Mouse (Mus musculus) ES-Bruce4 (cell line): ENCODE data around the gene Cmip. TPM values are rescaled to one million over a fixed set of nuclear protein-coding genes. Genes with fewer than 3 reads are reported as not detected.
A peak's percentile ranks its signal among the peaks of the same experiment; 100 is the strongest.

Experiments used
- H3K27ac ChIP-seq: 2 replicates; pipeline ENCODE4 v1.5.1; 2012; ENCODE audit warnings: low read length, inconsistent platforms; ENCODE audit not compliant: insufficient read depth
- H3K27me3 ChIP-seq: 2 replicates; pipeline ENCODE4 v1.6.1; 2012; ENCODE audit warnings: mild to moderate bottlenecking, low read length, inconsistent platforms; ENCODE audit not compliant: control insufficient read depth, poor library complexity, insufficient read depth, severe bottlenecking
- H3K36me3 ChIP-seq: 2 replicates; pipeline ENCODE4 v1.6.1; 2012; ENCODE audit warnings: inconsistent platforms, mild to moderate bottlenecking, low read length, moderate library complexity; ENCODE audit not compliant: control insufficient read depth, poor library complexity, insufficient read depth, severe bottlenecking
- H3K4me1 ChIP-seq: one replicate; pipeline ENCODE4 v1.8.1; 2011; ENCODE audit warnings: low read length; ENCODE audit not compliant: control insufficient read depth, insufficient read depth
- H3K4me3 ChIP-seq: 2 replicates; pipeline ENCODE4 v1.5.1; 2011; ENCODE audit warnings: low read depth, mild to moderate bottlenecking, low read length
- H3K9ac ChIP-seq: 2 replicates; pipeline ENCODE4 v1.6.1; 2012; ENCODE audit warnings: low read depth, mild to moderate bottlenecking, inconsistent platforms; ENCODE audit not compliant: poor library complexity, severe bottlenecking
- H3K9me3 ChIP-seq: replicated peaks from 2 replicates; pipeline ENCODE4 v1.6.1; 2012; ENCODE audit warnings: mild to moderate bottlenecking, low read length, inconsistent platforms; ENCODE audit not compliant: control insufficient read depth, poor library complexity, insufficient read depth, severe bottlenecking
- CTCF ChIP-seq: IDR thresholded peaks from one replicate; pipeline ENCODE4 v1.8.1; 2011; ENCODE audit warnings: low read depth, low read length
- EP300 ChIP-seq: IDR thresholded peaks from 2 replicates; pipeline ENCODE4 v1.6.1; 2011; ENCODE audit warnings: low read depth, low read length; ENCODE audit not compliant: insufficient read depth
- POLR2A ChIP-seq: IDR thresholded peaks from one replicate; pipeline ENCODE4 v1.8.1; 2011; ENCODE audit warnings: low read length; ENCODE audit not compliant: insufficient read depth
- polyA plus RNA-seq: library from polyadenylated mRNA; stranded (reverse); fragments of >200 nt; gene quantifications from 2 replicates; pipeline ENCODE4 v1.2.4, GENCODE M21; 2011; ENCODE audit warnings: low read depth; ENCODE audit not compliant: missing spikeins, insufficient read depth, insufficient read length

The Cmip gene
- polyA plus RNA-seq, 1 experiment = 67.9 TPM

- Histone ChIP-seq H3K9ac (peak overlapping the region; percentile 97), H3K27me3 (no peaks in the 10 kb centered on the region), H3K4me3 (peak overlapping the region; percentile 80), H3K27ac (no peak overlapping the region), H3K36me3 (no peaks in the 10 kb centered on the region), H3K9me3 (no peaks in the 10 kb centered on the region), H3K4me1 (peaks cover 22% of the 10 kb centered on the region)
- TF ChIP-seq POLR2A (no peak), EP300 (no peak), CTCF (no peak)
These were observed 2.7 kb downstream of the Cmip start for GRCm38 (mm10) chr8:117259431-117260001.

- Histone ChIP-seq H3K36me3 (no peaks in the 10 kb centered on the region), H3K4me1 (peaks cover 26% of the 10 kb centered on the region), H3K27ac (peak overlapping the region; percentile 61), H3K27me3 (no peaks in the 10 kb centered on the region), H3K4me3 (peak overlapping the region; percentile 49), H3K9ac (peak overlapping the region; percentile 97), H3K9me3 (no peaks in the 10 kb centered on the region)
- TF ChIP-seq POLR2A (no peak), CTCF (no peak), EP300 (no peak)
These were observed 3.5 kb downstream of the Cmip start for GRCm38 (mm10) chr8:117260234-117260929.

- Histone ChIP-seq H3K27me3 (no peaks in the 10 kb centered on the region), H3K4me3 (peak overlapping the region; percentile 6; the same call in 1 of the 2 replicates), H3K4me1 (peaks cover 26% of the 10 kb centered on the region), H3K9ac (peak overlapping the region; percentile 97), H3K27ac (peak overlapping the region; percentile 61), H3K36me3 (no peaks in the 10 kb centered on the region), H3K9me3 (no peaks in the 10 kb centered on the region)
- TF ChIP-seq EP300 (0 out of 2 replicates have a peak, but pooled peaks have one; percentile 48), CTCF (no peak)
These were observed 4.1 kb downstream of the Cmip start for GRCm38 (mm10) chr8:117260930-117261475.

- H3K27ac ChIP-seq = no peak overlapping the region
- no peaks in the 10 kb centered on the region for H3K27me3 ChIP-seq
- H3K4me1 ChIP-seq = peaks cover 26% of the 10 kb centered on the region
- no peak overlapping the region for H3K4me3 ChIP-seq
- H3K9me3 ChIP-seq = no peaks in the 10 kb centered on the region
- H3K36me3 ChIP-seq = no peaks in the 10 kb centered on the region
- no peak for TF ChIP-seq EP300
- TF ChIP-seq CTCF = no peak
- no peak for TF ChIP-seq POLR2A
- peak overlapping the region; percentile 97 for H3K9ac ChIP-seq
These were observed 4.8 kb downstream of the Cmip start for GRCm38 (mm10) chr8:117261702-117262101.

- H3K4me3 ChIP-seq = no peak overlapping the region
These were observed 5.8 kb downstream of the Cmip start for GRCm38 (mm10) chr8:117262685-117263084.

GRCm38 (mm10) chr8:117263442-117263841, 6.6 kb downstream of the Cmip start:
- Histone ChIP-seq H3K36me3 (no peaks in the 10 kb centered on the region), H3K4me3 (no peak overlapping the region), H3K27me3 (no peaks in the 10 kb centered on the region), H3K9me3 (no peaks in the 10 kb centered on the region), H3K9ac (no peak overlapping the region), H3K27ac (no peak overlapping the region), H3K4me1 (peaks cover 26% of the 10 kb centered on the region)
- TF ChIP-seq EP300 (no peak), CTCF (no peak), POLR2A (no peak)

More at GRCm38 (mm10) chr8:117262685-117263084, 5.8 kb downstream of the Cmip start:
- Histone ChIP-seq H3K9ac (no peak overlapping the region), H3K27me3 (no peaks in the 10 kb centered on the region), H3K9me3 (no peaks in the 10 kb centered on the region), H3K27ac (no peak overlapping the region), H3K36me3 (no peaks in the 10 kb centered on the region), H3K4me1 (peaks cover 26% of the 10 kb centered on the region)
- TF ChIP-seq EP300 = no peak
- no peak for TF ChIP-seq POLR2A
- TF ChIP-seq CTCF = no peak
